Mouse (Mus musculus) C2C12 (cell line): ENCODE results near the gene Cby1.

ENCODE experiments used
- CEBPB ChIP-seq: IDR thresholded peaks from one replicate; pipeline ENCODE4 v1.6.1; 2011; ENCODE audit warnings: low read depth, mild to moderate bottlenecking, control low read depth, moderate library complexity
- CTCF ChIP-seq: IDR thresholded peaks from one replicate; pipeline ENCODE4 v1.5.1; 2011; ENCODE audit not compliant: control insufficient read depth, insufficient read depth, insufficient read length
- FOSL1 ChIP-seq: IDR thresholded peaks from one replicate; pipeline ENCODE4 v1.8.0; 2011; ENCODE audit warnings: mild to moderate bottlenecking, low read length; ENCODE audit not compliant: poor library complexity, insufficient read depth, severe bottlenecking
- MAX ChIP-seq: IDR thresholded peaks from one replicate; pipeline ENCODE4 v1.6.1; 2011; ENCODE audit warnings: mild to moderate bottlenecking, control low read depth
- MYOD1 ChIP-seq: IDR thresholded peaks from one replicate; pipeline ENCODE4 v1.6.1; 2011; ENCODE audit warnings: low read depth; ENCODE audit not compliant: control insufficient read depth, insufficient read length
- MYOG ChIP-seq: IDR thresholded peaks from one replicate; pipeline ENCODE4 v1.6.1; 2011; ENCODE audit not compliant: control insufficient read depth, insufficient read length; ENCODE audit errors: extremely low read depth
- USF1 ChIP-seq: IDR thresholded peaks from one replicate; pipeline ENCODE4 v1.6.1; 2011; ENCODE audit warnings: low read depth, mild to moderate bottlenecking, control low read depth, moderate library complexity

DNA sequence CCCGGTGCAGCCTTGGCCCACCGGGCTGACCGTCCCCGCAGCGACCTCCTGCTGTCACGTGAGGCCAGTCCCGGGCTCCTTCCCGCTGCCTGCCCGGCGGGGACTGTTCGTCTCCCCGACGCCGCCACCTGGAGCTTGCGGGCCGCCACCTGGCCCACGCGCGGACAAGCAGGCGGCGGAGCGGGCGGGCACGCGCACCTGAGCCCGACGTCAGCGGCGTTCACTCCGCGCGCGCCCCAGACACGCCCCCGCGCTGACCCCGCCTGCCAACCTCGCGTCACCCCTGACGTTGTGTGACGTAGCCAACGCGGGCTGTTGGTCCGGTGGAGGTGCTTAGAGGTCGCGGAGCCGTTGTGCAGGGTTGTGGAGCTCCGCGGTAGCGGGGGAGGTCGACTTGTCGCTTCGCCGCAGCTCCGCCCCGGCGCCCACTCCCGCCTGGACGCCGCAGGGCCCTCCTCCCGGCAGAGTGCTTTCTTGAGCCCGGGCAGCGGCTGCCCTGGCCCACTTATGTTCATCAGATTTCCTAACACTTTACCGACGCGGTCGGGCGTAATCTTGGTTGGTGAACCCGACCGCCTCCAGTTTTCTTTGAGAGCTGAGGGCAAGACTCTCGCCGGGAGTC lies 28.8 kb downstream of the Cby1 start, which contains the start of gene Josd1:
- TF ChIP-seq MYOD1 (no peak), CTCF (no peak), MAX (no peak), USF1 (peak; percentile 61), FOSL1 (no peak), CEBPB (no peak), MYOG (no peak)
